Mouse (Mus musculus) MEL (cell line): ENCODE measurements around the gene Olfr30.

Experiments used
- BHLHE40 ChIP-seq: IDR thresholded peaks from 2 replicates; pipeline ENCODE4 v1.6.1; 2012; ENCODE audit warnings: low read depth, mild to moderate bottlenecking, inconsistent platforms, low read length, improper control_type of control experiment, borderline replicate concordance
- CHD1 ChIP-seq: IDR thresholded peaks from 2 replicates; pipeline ENCODE4 v1.6.1; 2012; ENCODE audit warnings: low read depth, mild to moderate bottlenecking, inconsistent platforms, low read length, improper control_type of control experiment
- CTCF ChIP-seq, 3 experiments: IDR thresholded peaks in 2 of 3; conservative IDR thresholded peaks in 1 of 3; 2 replicates each; pipeline ENCODE4 v1.5.1; 2011 to 2012; ENCODE audit warnings: low read length in 3 of 3, low read depth in 2 of 3, mild to moderate bottlenecking in 2 of 3, improper control_type of control experiment in 1 of 3, inconsistent platforms in 1 of 3, mixed read lengths in 1 of 3, moderate library complexity in 1 of 3; ENCODE audit not compliant: control insufficient read depth in 1 of 3, insufficient read depth in 1 of 3, poor library complexity in 1 of 3, severe bottlenecking in 1 of 3
- EP300 ChIP-seq, 2 experiments: IDR thresholded peaks; 2 replicates each; pipeline ENCODE4 v1.6.1; 2011; ENCODE audit warnings: improper control_type of control experiment in 2 of 2, low read length in 2 of 2, low read depth in 1 of 2, mild to moderate bottlenecking in 1 of 2
- GABPA ChIP-seq: IDR thresholded peaks from 2 replicates; pipeline ENCODE4 v1.6.1; 2012; ENCODE audit warnings: low read depth, mild to moderate bottlenecking, inconsistent platforms, low read length, improper control_type of control experiment, moderate library complexity
- MAZ ChIP-seq: IDR thresholded peaks from 2 replicates; pipeline ENCODE4 v1.6.1; 2012; ENCODE audit warnings: low read depth, mild to moderate bottlenecking, inconsistent platforms, low read length, improper control_type of control experiment
- MEF2A ChIP-seq: IDR thresholded peaks from 2 replicates; pipeline ENCODE4 v1.6.1; 2014; ENCODE audit warnings: low read depth, mild to moderate bottlenecking, inconsistent platforms, low read length, improper control_type of control experiment; ENCODE audit not compliant: poor library complexity, insufficient replicate concordance, severe bottlenecking; ENCODE audit errors: extremely low read depth
- POLR2A ChIP-seq, 2 experiments: IDR thresholded peaks; 2 replicates each; pipeline ENCODE4 v1.6.1; 2011 to 2012; ENCODE audit warnings: low read length in 2 of 2, mild to moderate bottlenecking in 2 of 2, control low read depth in 1 of 2, improper control_type of control experiment in 1 of 2, low read depth in 1 of 2, moderate library complexity in 1 of 2; ENCODE audit not compliant: control insufficient read depth in 1 of 2, insufficient read depth in 1 of 2, poor library complexity in 1 of 2
- RCOR1 ChIP-seq: IDR thresholded peaks from 2 replicates; pipeline ENCODE4 v1.6.1; 2012; ENCODE audit warnings: low read depth, mild to moderate bottlenecking, inconsistent platforms, low read length, improper control_type of control experiment
- SIN3A ChIP-seq: IDR thresholded peaks from 2 replicates; pipeline ENCODE4 v1.6.1; 2012; ENCODE audit warnings: low read length, improper control_type of control experiment, inconsistent platforms
- TBP ChIP-seq: IDR thresholded peaks from 2 replicates; pipeline ENCODE4 v1.8.0; 2011; ENCODE audit warnings: low read depth, low read length, improper control_type of control experiment
- ZKSCAN1 ChIP-seq: IDR thresholded peaks from 2 replicates; pipeline ENCODE4 v1.6.1; 2012; ENCODE audit warnings: low read depth, mild to moderate bottlenecking, inconsistent platforms, low read length, improper control_type of control experiment, moderate library complexity
- ZMIZ1 ChIP-seq: IDR thresholded peaks from 2 replicates; pipeline ENCODE4 v1.6.1; 2012; ENCODE audit warnings: low read depth, mild to moderate bottlenecking, inconsistent platforms, low read length, improper control_type of control experiment, moderate library complexity

- no peak for TF ChIP-seq CTCF (IDR thresholded peaks at IDR 0.05 in 2 of 3, conservative IDR thresholded peaks at IDR 0.05 in 1 of 3; ENCODE audit: control insufficient read depth in 1 of 3, insufficient read depth in 1 of 3, low read depth in 2 of 3, low read length in 3 of 3, poor library complexity in 1 of 3, severe bottlenecking in 1 of 3)
- TF ChIP-seq POLR2A (IDR thresholded peaks at IDR 0.05; ENCODE audit: control insufficient read depth in 1 of 2, insufficient read depth in 1 of 2, low read depth in 1 of 2, low read length in 2 of 2, poor library complexity in 1 of 2), result no peak
- TF ChIP-seq CHD1, result no peak
- TF ChIP-seq ZKSCAN1, result no peak
- no peak for TF ChIP-seq SIN3A
- TF ChIP-seq MAZ, result no peak
- TF ChIP-seq RCOR1, result no peak
- no peak for TF ChIP-seq EP300 (IDR thresholded peaks at IDR 0.05; ENCODE audit: low read depth in 1 of 2, low read length in 2 of 2)
- TF ChIP-seq TBP, result no peak
- no peak for TF ChIP-seq ZMIZ1
- TF ChIP-seq MEF2A, result no peak
- no peak for TF ChIP-seq GABPA
- no peak for TF ChIP-seq BHLHE40
Measured at GRCm38 (mm10) chr11:58492455-58492854, 30.4 kb upstream of the Olfr30 start, which contains the start of gene Olfr332.
